In the genomic region with DNA sequence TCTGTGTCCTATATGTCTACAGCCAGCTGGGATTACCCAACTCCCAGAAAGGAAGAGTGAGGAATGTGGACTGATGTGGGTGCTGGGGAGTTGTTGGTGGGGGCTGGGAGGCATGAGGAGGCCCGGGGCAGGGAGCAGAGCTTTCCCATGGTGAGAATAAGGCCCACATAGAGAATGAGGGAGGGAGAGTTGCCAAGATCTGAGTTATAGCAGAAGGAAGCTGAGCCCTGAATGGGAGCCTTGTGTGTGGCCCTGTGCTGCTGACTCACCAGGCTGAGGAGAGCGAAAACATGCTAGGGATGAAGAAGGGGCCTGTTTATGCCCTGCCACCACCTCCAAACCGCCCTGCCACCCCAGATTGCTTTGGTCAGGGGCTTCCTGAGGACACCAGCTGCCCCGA, we compare ENCODE assay signal across 7 mouse cellular contexts. TPM values are rescaled to one million over a fixed set of nuclear protein-coding genes. Genes with fewer than 3 reads are reported as not detected.
DNase-seq lines count a peak whose midpoint lies in the region; ATAC-seq and TF ChIP-seq lines count a peak whose summit lies in the region.

No protein-coding gene starts in this region.

- no peak for DNase-seq in lung, postnatal 25 days (ENCODE audit: low spot score)
- no peak for DNase-seq in embryonic facial prominence, embryonic 10.5 days (ENCODE audit: low spot score)
- DNase-seq in heart, postnatal 0 days (ENCODE audit: low spot score), result no peak
- DNase-seq in left cerebral cortex, postnatal 36 days (ENCODE audit: low spot score in 2 of 2), result peak; percentile 42 to 57
- DNase-seq in right cerebral cortex, postnatal 10 days (ENCODE audit: low spot score in 2 of 2), result peak; percentile 70 to 82
- no peak for DNase-seq in thymus, postnatal 36 days

- 20% methylated on average over 4 of the region's 4 CpGs for WGBS in lung, embryonic 16.5 days
- WGBS in embryonic facial prominence, embryonic 10.5 days, result 49% methylated on average over 4 of the region's 4 CpGs
- WGBS in heart, postnatal 0 days, result 34% methylated on average over 4 of the region's 4 CpGs

- H3K9ac ChIP-seq in lung, embryonic 16.5 days (ENCODE audit: low read length), result 0 out of 2 replicates have a peak overlapping the region, but pooled peaks have one; percentile 17
- no peak overlapping the region for H3K9ac ChIP-seq in heart, postnatal 0 days (replicated peaks; ENCODE audit: low read depth, low read length)

- peaks cover 41% of the 10 kb centered on the region for H3K4me1 ChIP-seq in lung, embryonic 16.5 days (replicated peaks; ENCODE audit: control insufficient read depth, insufficient read depth, low read length)
- H3K4me1 ChIP-seq in embryonic facial prominence, embryonic 10.5 days, result peaks cover 33% of the 10 kb centered on the region
- peaks cover 14% of the 10 kb centered on the region for H3K4me1 ChIP-seq in heart, postnatal 0 days (ENCODE audit: control insufficient read depth, insufficient read depth)

- ATAC-seq in lung, embryonic 16.5 days (ENCODE audit: low read depth), result peak; percentile 70
- ATAC-seq in heart, postnatal 0 days (ENCODE audit: insufficient read depth, low read depth), result peak; percentile 45; the same call in 1 of the 2 replicates

- no peaks in the 10 kb centered on the region for H3K27me3 ChIP-seq in lung, embryonic 16.5 days (ENCODE audit: control insufficient read depth, insufficient read depth, low read depth, low read length)
- H3K27me3 ChIP-seq in embryonic facial prominence, embryonic 10.5 days (replicated peaks; ENCODE audit: low read depth, poor library complexity, severe bottlenecking), result no peaks in the 10 kb centered on the region
- no peaks in the 10 kb centered on the region for H3K27me3 ChIP-seq in heart, postnatal 0 days (ENCODE audit: control insufficient read depth, insufficient read depth, low read length)

- no peak for TF ChIP-seq EP300 in heart, postnatal 0 days (IDR thresholded peaks at IDR 0.05; ENCODE audit: low read depth)

- H3K36me3 ChIP-seq in lung, embryonic 16.5 days (ENCODE audit: control insufficient read depth, insufficient read depth, low read length), result no peaks in the 10 kb centered on the region
- H3K36me3 ChIP-seq in embryonic facial prominence, embryonic 10.5 days (replicated peaks), result no peaks in the 10 kb centered on the region
- no peaks in the 10 kb centered on the region for H3K36me3 ChIP-seq in heart, postnatal 0 days (replicated peaks; ENCODE audit: control insufficient read depth, insufficient read depth, low read length)

- no peaks in the 10 kb centered on the region for H3K9me3 ChIP-seq in lung, embryonic 16.5 days (ENCODE audit: control insufficient read depth, low read length)
- H3K9me3 ChIP-seq in embryonic facial prominence, embryonic 10.5 days, result no peaks in the 10 kb centered on the region
- H3K9me3 ChIP-seq in heart, postnatal 0 days (replicated peaks; ENCODE audit: control insufficient read depth, low read length), result no peaks in the 10 kb centered on the region

- TF ChIP-seq CTCF in heart, postnatal 0 days (IDR thresholded peaks at IDR 0.05; ENCODE audit: low read depth), result no peak

- H3K4me2 ChIP-seq in lung, embryonic 16.5 days (ENCODE audit: low read depth, low read length), result no peak overlapping the region
- no peak overlapping the region for H3K4me2 ChIP-seq in heart, postnatal 0 days (ENCODE audit: low read depth, low read length)

- intact Hi-C loops in left cerebral cortex, postnatal 36 days (cut with DNase I), result no loop called here

- peak overlapping the region; percentile 81 for H3K27ac ChIP-seq in lung, embryonic 16.5 days (ENCODE audit: low read length)
- peak overlapping the region; percentile 60; the same call in 1 of the 2 replicates for H3K27ac ChIP-seq in embryonic facial prominence, embryonic 10.5 days (replicated peaks)
- peak overlapping the region; percentile 57 for H3K27ac ChIP-seq in heart, postnatal 0 days (ENCODE audit: low read depth)

- no peak overlapping the region for H3K4me3 ChIP-seq in lung, embryonic 16.5 days (ENCODE audit: low read length)
- H3K4me3 ChIP-seq in embryonic facial prominence, embryonic 10.5 days, result no peak overlapping the region
- H3K4me3 ChIP-seq in heart, postnatal 0 days (ENCODE audit: low read depth, low read length), result no peak overlapping the region

RNA-seq across cellular contexts. Expression of gene Wnt2b, which starts 32.1 kb away (rescaled TPM):
- 1.0 and 1.3 TPM in 2 replicates for polyA plus RNA-seq in lung, embryonic 16.5 days (2015; fragmentation: Nextera tagmentation; extraction: Ambion mirVana)
- 0.50 and 0.66 TPM in 2 replicates for polyA plus RNA-seq in embryonic facial prominence, embryonic 10.5 days (2016; fragmentation: Nextera tagmentation; extraction: Ambion mirVana)
- 0.80 and 1.4 TPM in 2 replicates for total RNA-seq in heart, postnatal 0 days (2014; rRNA removed; ENCODE audit: low replicate concordance)
- polyA plus RNA-seq in heart, postnatal 0 days (2015; fragmentation: Nextera tagmentation; extraction: Ambion mirVana), result 0.23 and 0.34 TPM in 2 replicates
- total RNA-seq in left cerebral cortex, postnatal 36 days (2021), result 1 to 10 TPM; 2.4 TPM

RNA-seq across cellular contexts. Expression of gene Cttnbp2nl, which starts 59.1 kb away (rescaled TPM):
- 36.3 and 38.2 TPM in 2 replicates for polyA plus RNA-seq in lung, embryonic 16.5 days (2015; fragmentation: Nextera tagmentation; extraction: Ambion mirVana)
- polyA plus RNA-seq in embryonic facial prominence, embryonic 10.5 days (2016; fragmentation: Nextera tagmentation; extraction: Ambion mirVana), result 51.2 and 52.4 TPM in 2 replicates
- 8.9 and 15.0 TPM in 2 replicates for total RNA-seq in heart, postnatal 0 days (2014; rRNA removed; ENCODE audit: low replicate concordance)
- polyA plus RNA-seq in heart, postnatal 0 days (2015; fragmentation: Nextera tagmentation; extraction: Ambion mirVana), result 12.6 and 13.5 TPM in 2 replicates
- total RNA-seq in left cerebral cortex, postnatal 36 days (2021), result 10 to 100 TPM; 24.3 to 25.4 TPM

Comparison
In these comparisons a context has a peak if more than half of its experiments do, and no peak if none do; other contexts are left out.
1. DNase-seq: peak in left cerebral cortex, postnatal 36 days (2 of 2) and right cerebral cortex, postnatal 10 days (2 of 2); none in lung, postnatal 25 days (single experiment), embryonic facial prominence, embryonic 10.5 days (single experiment), heart, postnatal 0 days (single experiment) and thymus, postnatal 36 days (0 of 2).
2. Peak in every context shown above with its lines, with median percentiles within 50 percentile points of each other: H3K27ac ChIP-seq.